Mouse (Mus musculus): ENCODE data around the gene Lrp4. TPM values are rescaled to one million over a fixed set of nuclear protein-coding genes. Genes with fewer than 3 reads are reported as not detected.

Lrp4 gene
- polyA plus RNA-seq, 1 experiment from 2014 or later, result 9.3 TPM

GRCm38 (mm10) chr2:91498093-91498719 lies 40.9 kb downstream of the Lrp4 start:
- Histone ChIP-seq H3K27me3 (no peaks in the 10 kb centered on the region), H3K4me2 (no peak overlapping the region), H3K36me3 (peaks cover 81% of the 10 kb centered on the region), H3K4me3 (replicated peaks) (no peak overlapping the region), H3K27ac (no peak overlapping the region), H3K9me3 (replicated peaks) (no peaks in the 10 kb centered on the region), H3K9ac (no peak overlapping the region), H3K4me1 (no peaks in the 10 kb centered on the region)
- ATAC-seq (replicated peaks; ENCODE audit: low FRiP score), result no peak
- WGBS, result 82% methylated on average over 8 of the region's 8 CpGs

DNA sequence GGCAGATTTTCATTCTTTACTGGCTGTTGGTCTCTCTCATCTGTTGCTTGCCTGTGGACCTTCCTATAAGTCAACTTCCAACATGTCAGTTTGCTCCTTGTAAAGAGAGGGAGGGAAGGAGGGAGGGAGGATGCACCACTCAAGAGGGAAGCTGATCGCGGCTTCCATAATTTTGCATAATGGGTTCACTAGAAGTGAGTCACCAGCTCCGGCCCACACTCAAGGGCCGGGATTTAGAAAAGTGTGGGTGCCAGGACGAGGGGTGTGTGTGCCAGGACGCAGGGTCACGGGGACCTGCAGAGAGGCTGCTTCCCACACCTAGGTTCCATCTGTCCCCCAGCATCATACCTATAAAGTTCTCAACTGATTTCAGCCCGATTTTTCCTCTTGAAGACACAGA lies 50.8 kb downstream of the Lrp4 start:
- H3K36me3 ChIP-seq, result peaks cover 80% of the 10 kb centered on the region
- no peak for ATAC-seq (replicated peaks; ENCODE audit: low FRiP score)
- no peak overlapping the region for H3K4me3 ChIP-seq (replicated peaks)
- 89% methylated on average over 8 of the region's 8 CpGs for WGBS
- no peak overlapping the region for H3K9ac ChIP-seq
- H3K4me1 ChIP-seq, result no peaks in the 10 kb centered on the region
- no peak overlapping the region for H3K27ac ChIP-seq
- no peaks in the 10 kb centered on the region for H3K27me3 ChIP-seq
- no peaks in the 10 kb centered on the region for H3K9me3 ChIP-seq (replicated peaks)
- no peak overlapping the region for H3K4me2 ChIP-seq

DNA sequence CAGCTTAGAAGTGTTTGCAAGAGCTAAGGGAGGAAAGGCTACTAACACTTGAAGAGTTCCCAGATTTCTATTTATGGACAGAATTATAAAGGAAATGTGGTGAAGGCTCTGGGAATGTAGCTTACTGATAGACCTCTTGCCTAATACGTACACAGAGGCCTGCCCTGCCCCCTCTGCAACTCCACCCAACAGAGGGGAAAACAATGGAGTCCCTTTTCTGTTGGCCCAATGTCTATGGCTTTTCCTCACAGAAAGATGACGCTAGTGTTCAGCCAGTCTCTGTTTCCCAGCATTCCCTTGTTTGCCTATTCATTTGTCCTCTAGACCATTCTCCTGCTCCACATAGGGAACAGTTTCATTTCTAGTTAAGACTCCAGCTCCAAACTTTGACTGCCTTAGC lies 59.9 kb downstream of the Lrp4 start:
- H3K4me1 ChIP-seq, result no peaks in the 10 kb centered on the region
- no peak overlapping the region for H3K27ac ChIP-seq
- H3K36me3 ChIP-seq, result peaks cover 9% of the 10 kb centered on the region
- no peaks in the 10 kb centered on the region for H3K9me3 ChIP-seq (replicated peaks)
- no peak overlapping the region for H3K4me2 ChIP-seq
- no peak for ATAC-seq (replicated peaks; ENCODE audit: low FRiP score)
- no peak overlapping the region for H3K4me3 ChIP-seq (replicated peaks)
- no peaks in the 10 kb centered on the region for H3K27me3 ChIP-seq
- WGBS, result 32% methylated on average over 2 of the region's 2 CpGs
- no peak overlapping the region for H3K9ac ChIP-seq

GRCm38 (mm10) chr2:91526294-91527146 lies 69.2 kb downstream of the Lrp4 start, which contains the start of gene Ckap5:
TSS of gene Ckap5 (plus strand) at chr2:91526762.
- H3K9me3 ChIP-seq (replicated peaks), result no peaks in the 10 kb centered on the region
- peaks cover 18% of the 10 kb centered on the region for H3K36me3 ChIP-seq
- peak within 1 kb of the TSS; percentile 90 for H3K27ac ChIP-seq
- H3K4me3 ChIP-seq (replicated peaks), result peak within 1 kb of the TSS; percentile 98
- peaks cover 5% of the 10 kb centered on the region; the same call in 1 of the 2 replicates for H3K4me1 ChIP-seq
- H3K27me3 ChIP-seq, result no peaks in the 10 kb centered on the region
- peak within 1 kb of the TSS; percentile 99 for H3K9ac ChIP-seq
- WGBS, result under 1% methylated on average over 63 of the region's 64 CpGs
- H3K4me2 ChIP-seq, result peak within 1 kb of the TSS; percentile 71
- ATAC-seq (replicated peaks; ENCODE audit: low FRiP score), result peak; percentile 99

DNA sequence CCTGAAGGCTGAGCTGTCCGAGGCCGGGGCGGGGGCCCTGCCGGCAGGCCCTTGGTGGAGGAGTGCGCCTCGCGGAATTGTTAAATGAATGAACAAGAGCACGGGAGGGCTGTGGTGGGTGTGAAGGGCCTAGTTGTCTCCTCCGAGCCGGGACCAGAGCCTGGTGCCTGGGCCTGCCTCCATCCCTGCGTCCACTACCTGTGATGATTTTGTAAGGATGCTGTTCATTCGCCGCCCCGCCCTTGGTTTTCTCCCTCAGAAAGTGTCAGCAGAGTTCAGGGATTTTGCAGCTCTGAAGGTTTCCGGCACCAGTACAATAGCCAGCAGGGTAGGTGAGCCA lies 69.8 kb downstream of the Lrp4 start:
- peak overlapping the region; percentile 71 for H3K4me2 ChIP-seq
- peaks cover 18% of the 10 kb centered on the region for H3K36me3 ChIP-seq
- peak overlapping the region; percentile 98 for H3K4me3 ChIP-seq (replicated peaks)
- H3K27me3 ChIP-seq, result no peaks in the 10 kb centered on the region
- WGBS, result 0% methylated on average over 15 of the region's 15 CpGs
- peaks cover 5% of the 10 kb centered on the region; the same call in 1 of the 2 replicates for H3K4me1 ChIP-seq
- H3K9me3 ChIP-seq (replicated peaks), result no peaks in the 10 kb centered on the region
- no peak; the same call in 1 of the 2 replicates for ATAC-seq (replicated peaks; ENCODE audit: low FRiP score)
- peak overlapping the region; percentile 90 for H3K27ac ChIP-seq
- H3K9ac ChIP-seq, result peak overlapping the region; percentile 99

- ATAC-seq (replicated peaks; ENCODE audit: low FRiP score), result peak; percentile 93
- 0 out of 2 replicates have a peak overlapping the region, but pooled peaks have one; percentile 19 for H3K9ac ChIP-seq
- H3K4me3 ChIP-seq (replicated peaks), result peak overlapping the region; percentile 39
- no peaks in the 10 kb centered on the region for H3K27me3 ChIP-seq
- peak overlapping the region; percentile 56 for H3K4me2 ChIP-seq
- no peaks in the 10 kb centered on the region for H3K9me3 ChIP-seq (replicated peaks)
- H3K36me3 ChIP-seq, result peaks cover 4% of the 10 kb centered on the region; the same call in 1 of the 2 replicates
- peaks cover 7% of the 10 kb centered on the region for H3K4me1 ChIP-seq
- peak overlapping the region; percentile 59; the same call in 1 of the 2 replicates for H3K27ac ChIP-seq
- WGBS, result 3% methylated on average over 17 of the region's 17 CpGs
These were observed 80.4 kb downstream of the Lrp4 start for GRCm38 (mm10) chr2:91537588-91538205.

Other genes starting within 250 kb of the Lrp4 start
- 16.2 and 17.0 TPM in 2 replicates for gene Ddb2, start 220.5 kb upstream of the Lrp4 start, polyA plus RNA-seq (2015; fragmentation: Nextera tagmentation; extraction: Ambion mirVana)
- 39.9 and 40.3 TPM in 2 replicates for gene Pacsin3, start 201.6 kb upstream of the Lrp4 start, polyA plus RNA-seq (2015; fragmentation: Nextera tagmentation; extraction: Ambion mirVana)
- gene Arfgap2, start 192.5 kb upstream of the Lrp4 start, polyA plus RNA-seq (2015; fragmentation: Nextera tagmentation; extraction: Ambion mirVana), result 86.6 and 92.2 TPM in 2 replicates
- gene 1110051M20Rik, start 12.8 kb upstream of the Lrp4 start, polyA plus RNA-seq (2015; fragmentation: Nextera tagmentation; extraction: Ambion mirVana), result 56.0 and 65.7 TPM in 2 replicates
- gene Ckap5, start 69.3 kb downstream of the Lrp4 start, polyA plus RNA-seq (2015; fragmentation: Nextera tagmentation; extraction: Ambion mirVana), result 83.3 and 100 TPM in 2 replicates
- gene F2, start 178.9 kb downstream of the Lrp4 start, polyA plus RNA-seq (2015; fragmentation: Nextera tagmentation; extraction: Ambion mirVana), result 1.7 and 4.6 TPM in 2 replicates
- gene Zfp408, start 192.3 kb downstream of the Lrp4 start, polyA plus RNA-seq (2015; fragmentation: Nextera tagmentation; extraction: Ambion mirVana), result 11.9 and 13.7 TPM in 2 replicates
- 110 and 132 TPM in 2 replicates for gene Arhgap1, start 192.3 kb downstream of the Lrp4 start, polyA plus RNA-seq (2015; fragmentation: Nextera tagmentation; extraction: Ambion mirVana)

Measured in kidney, embryonic 15.5 days (tissue).